Mouse (Mus musculus): Measurements from ENCODE around the gene Mep1a. TPM values are rescaled to one million over a fixed set of nuclear protein-coding genes. Genes with fewer than 3 reads are reported as not detected.
"Not testable (repeated sequence)": the region's sequence is repeated elsewhere in the genome, so short reads cannot be mapped to it uniquely, and the experiment has no call there.

Gene Mep1a
- polyA plus RNA-seq, 1 experiment from 2014 or later = not detected

- no peak; the same call in 1 of the 2 replicates for ATAC-seq (ENCODE audit: low FRiP score, low read depth)
- Histone ChIP-seq H3K4me2 (replicated peaks) (no peak overlapping the region), H3K4me3 (no peak overlapping the region), H3K27me3 (no peaks in the 10 kb centered on the region), H3K4me1 (no peaks in the 10 kb centered on the region), H3K9ac (no peak overlapping the region), H3K9me3 (no peaks in the 10 kb centered on the region), H3K36me3 (no peaks in the 10 kb centered on the region), H3K27ac (no peak overlapping the region)
- WGBS = 72% methylated on average over 6 of the region's 6 CpGs
Observed at GRCm38 (mm10) chr17:43504594-43504934, 2.0 kb upstream of the Mep1a start.

- Histone ChIP-seq H3K4me2 (replicated peaks) (no peak overlapping the region), H3K4me1 (no peaks in the 10 kb centered on the region), H3K4me3 (no peak overlapping the region), H3K27me3 (no peaks in the 10 kb centered on the region), H3K36me3 (no peaks in the 10 kb centered on the region), H3K9me3 (no peaks in the 10 kb centered on the region), H3K9ac (no peak overlapping the region), H3K27ac (no peak overlapping the region)
- 55% methylated on average over 4 of the region's 4 CpGs for WGBS
- no peak for ATAC-seq (ENCODE audit: low FRiP score, low read depth)
Observed at GRCm38 (mm10) chr17:43503861-43504593, 1.4 kb upstream of the Mep1a start.

DNA sequence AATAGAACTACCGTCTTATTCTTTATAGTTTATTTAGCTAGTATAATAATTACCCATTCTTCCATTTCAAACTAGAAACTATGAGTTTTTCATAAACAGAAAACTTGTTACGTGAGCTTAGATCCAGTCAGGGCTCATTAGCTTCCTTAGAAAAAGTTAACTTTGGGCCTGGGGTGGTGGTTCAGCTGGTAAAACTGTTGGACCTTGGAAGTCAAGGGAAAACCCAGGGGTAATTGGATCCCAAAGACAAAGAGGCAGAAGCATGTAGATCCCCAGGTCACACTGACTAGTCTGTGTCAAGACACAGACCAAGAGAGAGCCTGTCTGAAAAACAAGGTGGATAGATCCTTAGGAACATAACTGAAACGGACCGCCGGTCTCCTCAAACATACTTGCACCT is 981 bp downstream of the Mep1a start:
- 91% methylated on average over 5 of the region's 5 CpGs for WGBS
- no peaks in the 10 kb centered on the region for H3K36me3 ChIP-seq
- no peaks in the 10 kb centered on the region for H3K9me3 ChIP-seq
- H3K4me2 ChIP-seq (replicated peaks) = no peak overlapping the region
- H3K9ac ChIP-seq = no peak overlapping the region
- no peak overlapping the region for H3K4me3 ChIP-seq
- ATAC-seq (ENCODE audit: low FRiP score, low read depth) = no peak
- no peak overlapping the region for H3K27ac ChIP-seq
- no peaks in the 10 kb centered on the region for H3K4me1 ChIP-seq
- no peaks in the 10 kb centered on the region for H3K27me3 ChIP-seq

DNA sequence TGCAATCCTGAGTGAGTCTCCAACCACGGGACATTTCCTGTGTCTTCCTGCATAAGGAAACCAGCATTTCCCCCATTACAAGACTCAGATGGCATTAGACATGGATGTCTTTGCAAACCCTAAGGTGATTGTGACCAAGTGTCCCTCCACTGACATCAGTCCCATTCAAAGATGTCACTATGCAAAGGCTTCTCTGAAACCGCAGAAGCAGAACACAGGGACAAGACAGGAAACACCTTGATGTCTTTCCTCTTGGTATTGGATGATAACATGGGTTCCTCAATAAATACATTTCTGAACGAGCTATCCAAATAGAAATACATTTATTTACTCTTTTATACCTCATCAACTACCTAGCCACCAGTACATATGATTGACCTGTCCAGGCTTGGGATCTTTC is 1.4 kb downstream of the Mep1a start:
- Histone ChIP-seq H3K27me3 (no peaks in the 10 kb centered on the region), H3K4me1 (no peaks in the 10 kb centered on the region), H3K9me3 (no peaks in the 10 kb centered on the region), H3K27ac (no peak overlapping the region), H3K4me3 (no peak overlapping the region), H3K4me2 (replicated peaks) (no peak overlapping the region), H3K9ac (no peak overlapping the region), H3K36me3 (no peaks in the 10 kb centered on the region)
- WGBS = 72% methylated on average over 3 of the region's 3 CpGs
- no peak for ATAC-seq (ENCODE audit: low FRiP score, low read depth)

GRCm38 (mm10) chr17:43500513-43500912 is 2.1 kb downstream of the Mep1a start:
- no peaks in the 10 kb centered on the region for H3K27me3 ChIP-seq
- no peak overlapping the region for H3K4me3 ChIP-seq
- ATAC-seq (ENCODE audit: low FRiP score, low read depth) = no peak
- no peaks in the 10 kb centered on the region for H3K4me1 ChIP-seq
- H3K27ac ChIP-seq = no peak overlapping the region
- H3K36me3 ChIP-seq = no peaks in the 10 kb centered on the region
- H3K9ac ChIP-seq = no peak overlapping the region
- 78% methylated on average over 1 of the region's 1 CpGs for WGBS
- H3K9me3 ChIP-seq = no peaks in the 10 kb centered on the region
- H3K4me2 ChIP-seq (replicated peaks) = no peak overlapping the region

DNA sequence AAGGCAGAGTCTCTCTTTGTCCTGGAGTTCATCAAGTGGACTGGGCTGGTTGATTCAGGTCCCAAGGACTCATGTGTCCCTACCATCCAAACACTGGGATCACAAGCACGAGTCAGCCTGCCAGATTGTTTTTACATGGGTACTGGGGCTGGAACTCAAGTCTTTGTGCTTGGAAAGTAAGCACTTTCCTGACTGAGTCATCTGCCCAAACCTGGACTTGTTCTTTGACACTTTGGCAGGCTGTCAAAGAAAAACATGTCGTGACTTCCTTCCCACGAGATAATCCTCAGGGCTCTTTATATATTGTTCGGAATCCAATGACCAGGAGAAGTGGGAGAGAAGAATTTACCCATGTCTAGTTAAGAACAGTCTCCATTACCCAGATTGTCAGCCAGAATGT is 5.1 kb downstream of the Mep1a start:
- H3K9ac ChIP-seq = no peak overlapping the region
- H3K9me3 ChIP-seq = no peaks in the 10 kb centered on the region
- H3K36me3 ChIP-seq = no peaks in the 10 kb centered on the region
- no peaks in the 10 kb centered on the region for H3K4me1 ChIP-seq
- H3K4me3 ChIP-seq = no peak overlapping the region
- no peak overlapping the region for H3K27ac ChIP-seq
- H3K27me3 ChIP-seq = no peaks in the 10 kb centered on the region
- 75% methylated on average over 4 of the region's 4 CpGs for WGBS
- H3K4me2 ChIP-seq (replicated peaks) = no peak overlapping the region
- ATAC-seq (ENCODE audit: low FRiP score, low read depth) = no peak

GRCm38 (mm10) chr17:43495502-43495901 is 7.1 kb downstream of the Mep1a start:
- Histone ChIP-seq H3K9me3 (no peaks in the 10 kb centered on the region), H3K9ac (no peak overlapping the region), H3K27me3 (no peaks in the 10 kb centered on the region), H3K27ac (no peak overlapping the region), H3K36me3 (no peaks in the 10 kb centered on the region), H3K4me1 (no peaks in the 10 kb centered on the region), H3K4me3 (no peak overlapping the region), H3K4me2 (replicated peaks) (no peak overlapping the region)
- ATAC-seq (ENCODE audit: low FRiP score, low read depth) = no peak
- WGBS = 90% methylated on average over 5 of the region's 5 CpGs

GRCm38 (mm10) chr17:43490371-43490770 is 12.2 kb downstream of the Mep1a start:
- H3K36me3 ChIP-seq; H3K4me2 ChIP-seq (replicated peaks); H3K27ac ChIP-seq; H3K4me3 ChIP-seq; H3K4me1 ChIP-seq; ATAC-seq (ENCODE audit: low FRiP score, low read depth); H3K9ac ChIP-seq; H3K9me3 ChIP-seq; H3K27me3 ChIP-seq: not testable (repeated sequence)
- 92% methylated on average over 8 of the region's 10 CpGs for WGBS

- Histone ChIP-seq H3K27ac (no peak overlapping the region), H3K9me3 (no peaks in the 10 kb centered on the region), H3K4me2 (replicated peaks) (no peak overlapping the region), H3K36me3 (no peaks in the 10 kb centered on the region), H3K27me3 (no peaks in the 10 kb centered on the region), H3K4me1 (no peaks in the 10 kb centered on the region), H3K4me3 (no peak overlapping the region), H3K9ac (no peak overlapping the region)
- no peak for ATAC-seq (ENCODE audit: low FRiP score, low read depth)
- WGBS = 94% methylated on average over 2 of the region's 2 CpGs
Observed at GRCm38 (mm10) chr17:43488439-43489151, 14.0 kb downstream of the Mep1a start.

- Histone ChIP-seq H3K36me3 (no peaks in the 10 kb centered on the region), H3K9me3 (no peaks in the 10 kb centered on the region), H3K4me1 (no peaks in the 10 kb centered on the region), H3K9ac (no peak overlapping the region), H3K27me3 (no peaks in the 10 kb centered on the region), H3K4me2 (replicated peaks) (no peak overlapping the region), H3K4me3 (no peak overlapping the region), H3K27ac (no peak overlapping the region)
- ATAC-seq (ENCODE audit: low FRiP score, low read depth) = no peak
- WGBS = 86% methylated on average over 3 of the region's 3 CpGs
Observed at GRCm38 (mm10) chr17:43485982-43486381, 16.6 kb downstream of the Mep1a start.

- no peaks in the 10 kb centered on the region for H3K4me1 ChIP-seq
Observed at GRCm38 (mm10) chr17:43477621-43478020, 25.0 kb downstream of the Mep1a start.

DNA sequence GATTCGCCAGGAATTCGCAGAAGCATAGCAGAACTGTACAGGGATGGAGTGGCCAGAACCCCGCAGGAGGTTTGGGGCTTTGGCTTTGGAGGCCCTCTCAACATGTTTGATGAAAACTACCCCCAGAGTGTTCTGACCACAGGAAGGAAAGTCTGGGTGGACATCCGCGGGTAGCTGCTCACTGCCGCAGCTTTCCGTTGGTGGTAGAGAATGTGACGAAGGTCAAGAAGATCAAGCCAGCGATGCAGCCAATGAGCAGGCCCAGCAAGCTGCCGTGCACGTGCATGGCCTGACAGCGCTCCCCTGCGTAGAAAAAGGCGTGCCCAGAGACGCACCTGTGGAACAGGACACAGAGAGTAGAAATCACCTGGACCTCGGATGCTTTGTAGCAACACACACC is 27.8 kb downstream of the Mep1a start:
- 92% methylated on average over 16 of the region's 16 CpGs for WGBS
- no peak overlapping the region for H3K4me2 ChIP-seq (replicated peaks)

More at GRCm38 (mm10) chr17:43477621-43478020, 25.0 kb downstream of the Mep1a start:
- no peak overlapping the region for H3K27ac ChIP-seq
- H3K4me3 ChIP-seq = no peak overlapping the region
- H3K9me3 ChIP-seq = no peaks in the 10 kb centered on the region
- H3K9ac ChIP-seq = no peak overlapping the region
- no peak overlapping the region for H3K4me2 ChIP-seq (replicated peaks)
- no peak for ATAC-seq (ENCODE audit: low FRiP score, low read depth)
- H3K27me3 ChIP-seq = no peaks in the 10 kb centered on the region
- H3K36me3 ChIP-seq = no peaks in the 10 kb centered on the region

DNA sequence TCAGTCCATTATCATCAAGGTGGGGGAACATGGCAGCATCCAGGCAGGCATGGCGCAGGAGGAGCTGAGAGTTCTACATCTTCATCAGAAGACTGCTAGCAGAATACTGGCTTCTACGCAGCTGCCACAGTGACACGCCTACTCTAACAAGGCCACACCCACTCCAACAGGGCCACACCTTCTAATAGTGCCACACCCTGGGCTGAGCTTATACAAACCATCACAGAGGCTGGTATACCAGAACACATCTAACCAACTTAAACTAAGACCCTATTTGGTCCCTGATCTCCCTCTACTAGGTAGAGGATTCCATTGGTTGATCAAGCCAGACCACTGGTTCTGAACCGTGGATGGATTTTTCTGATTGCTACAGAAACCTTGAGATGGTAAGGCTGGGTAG is 30.1 kb downstream of the Mep1a start:
- H3K4me2 ChIP-seq (replicated peaks) = no peak overlapping the region
- 80% methylated on average over 4 of the region's 4 CpGs for WGBS
- H3K27ac ChIP-seq = no peak overlapping the region
- no peaks in the 10 kb centered on the region for H3K4me1 ChIP-seq
- H3K27me3 ChIP-seq = no peaks in the 10 kb centered on the region
- no peak overlapping the region for H3K9ac ChIP-seq
- H3K4me3 ChIP-seq = no peak overlapping the region
- ATAC-seq (ENCODE audit: low FRiP score, low read depth) = no peak
- H3K36me3 ChIP-seq = no peaks in the 10 kb centered on the region
- no peaks in the 10 kb centered on the region for H3K9me3 ChIP-seq

More for the DNA sequence above, 27.8 kb downstream of the Mep1a start:
- Histone ChIP-seq H3K4me1 (no peaks in the 10 kb centered on the region), H3K9ac (no peak overlapping the region), H3K27me3 (no peaks in the 10 kb centered on the region), H3K36me3 (no peaks in the 10 kb centered on the region), H3K4me3 (no peak overlapping the region), H3K27ac (no peak overlapping the region), H3K9me3 (no peaks in the 10 kb centered on the region)
- no peak for ATAC-seq (ENCODE audit: low FRiP score, low read depth)

All from limb, embryonic 13.5 days (tissue).